In the genomic region with DNA sequence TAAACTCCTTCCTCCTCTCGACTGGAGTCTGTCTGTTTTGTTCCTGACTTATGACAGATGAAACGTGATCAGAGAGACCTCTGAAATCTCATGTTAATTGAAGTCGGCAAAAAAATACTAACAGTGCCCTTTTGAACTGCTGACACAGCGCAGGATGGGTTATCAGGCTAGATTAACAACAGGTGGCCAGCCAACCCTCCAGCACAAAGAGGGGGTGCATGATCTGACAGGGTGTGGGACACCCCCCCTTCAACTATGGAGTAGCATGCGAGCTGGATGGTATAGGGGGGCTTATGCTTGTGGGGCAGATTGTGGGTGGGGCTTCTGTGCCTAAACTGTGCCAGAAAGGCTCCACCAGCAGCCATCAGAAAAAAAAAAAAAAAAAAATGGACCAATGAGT, we compare ENCODE assay signal across 27 mouse cellular contexts. TPM values are rescaled to one million over a fixed set of nuclear protein-coding genes. Genes with fewer than 3 reads are reported as not detected.
"Had no signal": no experiment of that assay in that cellular context is flagged by ENCODE, and none has a peak within 500 bp of the region (broad histone marks: within the 10 kb centered on the region; RNA-seq: fewer than 3 reads in every experiment).

No protein-coding gene starts in this region.

- H3K9me3 ChIP-seq: heart, embryonic 13.5 days; heart, embryonic 15.5 days; hindbrain, embryonic 13.5 days; hindbrain, embryonic 15.5 days; limb, embryonic 12.5 days; liver, embryonic 13.5 days; liver, embryonic 15.5 days had no signal

- DNase-seq: gastrocnemius, adult 2 months; gastrocnemius, postnatal 10 days; gastrocnemius, postnatal 25 days; heart, adult 18-20 months; heart, postnatal 14 days; heart, postnatal 36 days; kidney, adult 18-20 months; kidney, adult 8-10 months; kidney, postnatal 10 days; kidney, postnatal 25 days; layer of hippocampus, adult 9-11 months; layer of hippocampus, postnatal 36 days; left cerebral cortex, postnatal 4 days; liver; liver, embryonic 13.5 days had no signal

- H3K27me3 ChIP-seq: heart, embryonic 13.5 days; heart, embryonic 15.5 days; hindbrain, embryonic 13.5 days; hindbrain, embryonic 15.5 days; limb, embryonic 12.5 days; liver, embryonic 13.5 days; liver, embryonic 15.5 days had no signal

- H3K4me2 ChIP-seq: heart, embryonic 11.5 days; heart, embryonic 13.5 days; heart, embryonic 15.5 days; hindbrain, embryonic 13.5 days; hindbrain, embryonic 15.5 days; limb, embryonic 12.5 days; liver, embryonic 11.5 days; liver, embryonic 13.5 days; liver, embryonic 15.5 days had no signal

- H3K9ac ChIP-seq: heart, embryonic 13.5 days; heart, embryonic 15.5 days; hindbrain, embryonic 13.5 days; hindbrain, embryonic 15.5 days; limb, embryonic 12.5 days; liver, embryonic 13.5 days; liver, embryonic 15.5 days had no signal

- ATAC-seq: hindbrain, postnatal 0 days had no signal

- H3K36me3 ChIP-seq: heart, embryonic 13.5 days; heart, embryonic 15.5 days; hindbrain, embryonic 13.5 days; hindbrain, embryonic 15.5 days; liver, embryonic 13.5 days; liver, embryonic 15.5 days had no signal

- H3K4me1 ChIP-seq: hindbrain, embryonic 13.5 days; hindbrain, embryonic 15.5 days; liver, embryonic 15.5 days had no signal

- H3K27ac ChIP-seq: gastrocnemius, adult 2 months; heart, embryonic 13.5 days; heart, embryonic 15.5 days; hindbrain, embryonic 13.5 days; hindbrain, embryonic 15.5 days; hindbrain, postnatal 0 days; limb, embryonic 12.5 days; liver, embryonic 13.5 days; liver, embryonic 15.5 days had no signal

- H3K4me3 ChIP-seq: gastrocnemius, adult 2 months; heart, embryonic 13.5 days; heart, embryonic 15.5 days; hindbrain, embryonic 13.5 days; hindbrain, embryonic 15.5 days; limb, embryonic 12.5 days; liver, embryonic 13.5 days; liver, embryonic 15.5 days had no signal

RNA-seq across cellular contexts. Expression of a gene that starts 39.1 kb away (rescaled TPM):
- total RNA-seq: granulocyte monocyte progenitor cell, adult 5-6 weeks; hematopoietic stem cell, adult 5-6 weeks had no signal
- polyA plus RNA-seq: heart, postnatal 0 days had no signal
